Mouse (Mus musculus): Measurements from ENCODE around the gene Jazf1. TPM values are rescaled to one million over a fixed set of nuclear protein-coding genes. Genes with fewer than 3 reads are reported as not detected.

The Jazf1 gene
- total and polyA plus RNA-seq, 2 experiments from 2014 or later = 35.2 to 56.1 TPM

DNA sequence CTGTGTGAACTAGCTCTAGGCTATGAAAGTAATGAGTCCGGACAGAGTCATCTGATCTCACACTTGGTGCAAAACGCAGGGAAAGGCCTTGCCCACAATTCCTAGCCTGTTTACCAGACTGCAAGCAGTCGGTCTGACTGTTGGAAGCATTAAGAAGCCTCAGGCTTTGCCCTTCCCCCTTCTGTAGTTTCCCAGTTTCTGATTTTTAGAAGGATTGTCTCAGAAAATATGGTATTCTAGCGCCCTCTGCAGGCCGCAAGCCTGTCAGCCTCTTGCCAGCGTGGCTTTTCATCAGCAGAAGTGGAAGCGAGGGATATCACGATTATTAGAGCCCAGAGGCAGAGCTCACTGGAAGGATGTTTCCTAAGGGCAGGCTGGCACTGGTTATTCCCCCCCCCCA is 229.7 kb downstream of the Jazf1 start:
- peak; percentile 91 for TF ChIP-seq CTCF (IDR thresholded peaks at IDR 0.05; ENCODE audit: low read depth)
- Histone ChIP-seq H3K9me3 (ENCODE audit: low read length) (no peaks in the 10 kb centered on the region), H3K4me3 (ENCODE audit: low read length) (no peak overlapping the region), H3K27ac (no peak overlapping the region), H3K4me2 (ENCODE audit: low read depth, low read length) (peak overlapping the region; percentile 20; the same call in 1 of the 2 replicates), H3K9ac (replicated peaks; ENCODE audit: low read length) (no peak overlapping the region), H3K36me3 (ENCODE audit: insufficient read depth, low read length) (no peaks in the 10 kb centered on the region), H3K4me1 (ENCODE audit: insufficient read depth, low read length) (no peaks in the 10 kb centered on the region; the same call in 1 of the 2 replicates), H3K27me3 (ENCODE audit: insufficient read depth, low read length) (no peaks in the 10 kb centered on the region)
- peak; percentile 96 for DNase-seq (ENCODE audit: low spot score)
- peak; percentile 81 for ATAC-seq
- WGBS = 2% methylated on average over 8 of the region's 8 CpGs

DNA sequence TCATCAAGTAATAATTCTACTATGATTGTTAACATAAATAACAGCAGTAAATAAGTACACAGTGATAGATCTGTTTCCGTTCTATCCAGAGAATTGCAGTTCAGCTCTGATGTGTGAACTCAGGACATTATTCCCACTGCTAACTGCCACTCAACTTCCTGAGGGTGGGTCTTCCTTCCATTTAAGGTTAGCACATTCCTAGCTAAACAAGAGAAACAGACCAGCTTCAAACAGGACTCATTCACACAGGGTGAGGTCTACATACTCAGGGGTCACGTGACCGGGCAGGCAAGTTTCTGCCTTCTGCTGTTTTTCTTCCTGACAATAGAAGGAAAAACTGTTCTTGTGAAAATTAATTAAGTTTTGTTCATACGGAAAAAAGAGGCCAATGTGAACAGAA is 230.6 kb downstream of the Jazf1 start:
- TF ChIP-seq CTCF (IDR thresholded peaks at IDR 0.05; ENCODE audit: low read depth) = no peak
- Histone ChIP-seq H3K27ac (no peak overlapping the region), H3K36me3 (ENCODE audit: insufficient read depth, low read length) (no peaks in the 10 kb centered on the region), H3K4me2 (ENCODE audit: low read depth, low read length) (no peak overlapping the region), H3K9me3 (ENCODE audit: low read length) (no peaks in the 10 kb centered on the region), H3K4me3 (ENCODE audit: low read length) (no peak overlapping the region), H3K27me3 (ENCODE audit: insufficient read depth, low read length) (no peaks in the 10 kb centered on the region), H3K4me1 (ENCODE audit: insufficient read depth, low read length) (no peaks in the 10 kb centered on the region; the same call in 1 of the 2 replicates), H3K9ac (replicated peaks; ENCODE audit: low read length) (no peak overlapping the region)
- ATAC-seq (no peak), DNase-seq (ENCODE audit: low spot score) (no peak)
- WGBS = 62% methylated on average over 4 of the region's 4 CpGs

DNA sequence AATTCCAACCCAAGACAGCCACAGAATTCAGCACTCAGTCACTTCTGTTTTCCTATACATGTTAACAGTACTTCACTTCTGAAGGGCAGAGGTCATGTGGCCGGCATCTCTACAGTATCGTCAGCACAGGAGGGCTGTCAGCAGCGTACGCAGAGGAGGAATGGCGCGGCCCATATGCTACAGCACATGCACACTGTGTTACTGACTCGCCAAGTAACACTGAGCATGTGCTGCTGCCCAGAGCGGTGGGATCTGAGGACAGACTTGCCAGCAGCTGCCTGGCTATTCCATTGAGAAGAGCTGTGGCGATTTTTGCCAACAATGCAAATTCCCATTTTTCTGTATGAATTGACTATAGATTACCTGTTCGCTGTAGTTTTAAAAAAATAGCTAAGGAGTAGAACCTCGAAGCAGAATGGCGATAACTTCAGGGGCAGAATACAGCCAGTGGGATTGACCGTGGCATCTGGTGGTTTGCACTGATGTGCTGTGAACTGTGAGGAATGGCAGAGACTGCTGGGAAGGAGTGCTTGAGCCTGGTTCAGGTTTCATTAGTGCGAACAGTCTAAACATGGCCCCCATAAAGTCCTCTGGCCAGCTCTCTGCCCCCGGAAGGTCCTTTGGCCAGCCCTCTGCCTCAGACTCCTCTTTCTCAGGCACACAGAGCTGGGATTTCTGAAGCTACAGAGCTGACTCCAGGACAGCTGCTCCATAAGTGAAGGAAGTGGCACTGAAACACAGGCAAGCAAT is 232.1 kb downstream of the Jazf1 start:
- ATAC-seq = peak; percentile 67; the same call in 1 of the 2 replicates
- H3K36me3 ChIP-seq (ENCODE audit: insufficient read depth, low read length) = no peaks in the 10 kb centered on the region
- WGBS = 64% methylated on average over 15 of the region's 15 CpGs
- H3K4me3 ChIP-seq (ENCODE audit: low read length) = no peak overlapping the region
- H3K27me3 ChIP-seq (ENCODE audit: insufficient read depth, low read length) = no peaks in the 10 kb centered on the region
- H3K9ac ChIP-seq (replicated peaks; ENCODE audit: low read length) = no peak overlapping the region
- H3K4me1 ChIP-seq (ENCODE audit: insufficient read depth, low read length) = no peaks in the 10 kb centered on the region; the same call in 1 of the 2 replicates
- no peaks in the 10 kb centered on the region for H3K9me3 ChIP-seq (ENCODE audit: low read length)
- no peak overlapping the region for H3K4me2 ChIP-seq (ENCODE audit: low read depth, low read length)
- peak; percentile 52 for DNase-seq (ENCODE audit: low spot score)
- H3K27ac ChIP-seq = no peak overlapping the region
- TF ChIP-seq CTCF (IDR thresholded peaks at IDR 0.05; ENCODE audit: low read depth) = no peak

- Histone ChIP-seq H3K4me3 (ENCODE audit: low read length) (no peak overlapping the region), H3K4me2 (ENCODE audit: low read depth, low read length) (no peak overlapping the region), H3K9ac (replicated peaks; ENCODE audit: low read length) (no peak overlapping the region), H3K4me1 (ENCODE audit: insufficient read depth, low read length) (peaks cover 3% of the 10 kb centered on the region), H3K27ac (no peak overlapping the region), H3K27me3 (ENCODE audit: insufficient read depth, low read length) (no peaks in the 10 kb centered on the region), H3K9me3 (ENCODE audit: low read length) (no peaks in the 10 kb centered on the region), H3K36me3 (ENCODE audit: insufficient read depth, low read length) (no peaks in the 10 kb centered on the region)
- TF ChIP-seq CTCF (IDR thresholded peaks at IDR 0.05; ENCODE audit: low read depth) = no peak
- 94% methylated on average over 2 of the region's 2 CpGs for WGBS
- ATAC-seq = no peak
- no peak for DNase-seq (ENCODE audit: low spot score)
Measured at GRCm38 (mm10) chr6:52827752-52828277, 240.6 kb downstream of the Jazf1 start.

- no peaks in the 10 kb centered on the region for H3K27me3 ChIP-seq (ENCODE audit: insufficient read depth, low read length)
- no peaks in the 10 kb centered on the region for H3K36me3 ChIP-seq (ENCODE audit: insufficient read depth, low read length)
- H3K4me2 ChIP-seq (ENCODE audit: low read depth, low read length) = no peak overlapping the region
- 77% methylated on average over 5 of the region's 5 CpGs for whole genome bisulfite sequencing
- no peak for ATAC-seq
- no peak overlapping the region for H3K4me3 ChIP-seq (ENCODE audit: low read length)
- TF ChIP-seq CTCF (IDR thresholded peaks at IDR 0.05; ENCODE audit: low read depth) = no peak
- H3K4me1 ChIP-seq (ENCODE audit: insufficient read depth, low read length) = peaks cover 3% of the 10 kb centered on the region
- no peaks in the 10 kb centered on the region for H3K9me3 ChIP-seq (ENCODE audit: low read length)
- no peak for DNase-seq (ENCODE audit: low spot score)
- H3K9ac ChIP-seq (replicated peaks; ENCODE audit: low read length) = no peak overlapping the region
- H3K27ac ChIP-seq = 0 out of 2 replicates have a peak overlapping the region, but pooled peaks have one; percentile 4
Measured at GRCm38 (mm10) chr6:52825535-52825934, 242.9 kb downstream of the Jazf1 start.

- DNase-seq (ENCODE audit: low spot score) (peak; percentile 67), ATAC-seq (peak; percentile 61; the same call in 1 of the 2 replicates)
- H3K4me2 ChIP-seq (ENCODE audit: low read depth, low read length) = no peak overlapping the region
- no peak overlapping the region for H3K4me3 ChIP-seq (ENCODE audit: low read length)
- H3K27me3 ChIP-seq (ENCODE audit: insufficient read depth, low read length) = no peaks in the 10 kb centered on the region
- 42% methylated on average over 3 of the region's 3 CpGs for WGBS
- no peak overlapping the region for H3K9ac ChIP-seq (replicated peaks; ENCODE audit: low read length)
- H3K9me3 ChIP-seq (ENCODE audit: low read length) = no peaks in the 10 kb centered on the region
- TF ChIP-seq CTCF (IDR thresholded peaks at IDR 0.05; ENCODE audit: low read depth) = no peak
- H3K4me1 ChIP-seq (ENCODE audit: insufficient read depth, low read length) = peaks cover 3% of the 10 kb centered on the region
- no peaks in the 10 kb centered on the region for H3K36me3 ChIP-seq (ENCODE audit: insufficient read depth, low read length)
- H3K27ac ChIP-seq = 0 out of 2 replicates have a peak overlapping the region, but pooled peaks have one; percentile 4
Measured at GRCm38 (mm10) chr6:52824977-52825482, 243.4 kb downstream of the Jazf1 start.
